Mouse (Mus musculus) neural tube, embryonic 12.5 days (tissue): ENCODE data around the gene Hprt. TPM values are rescaled to one million over a fixed set of nuclear protein-coding genes. Genes with fewer than 3 reads are reported as not detected.

Source experiments
- ATAC-seq: fragments of 200-750 bp; cut with Nextera tagmentation; 2 replicates; pipeline ENCODE4 v1.8.0; 2017; ENCODE audit warnings: low read depth, mild to moderate bottlenecking, moderate TSS enrichment, moderate library complexity; ENCODE audit not compliant: low FRiP score
- H3K27ac ChIP-seq: fragments of 300-500 bp; sonication (generic); 2 replicates; pipeline ENCODE4 v1.5.1; 2016
- H3K27me3 ChIP-seq: fragments of 300-500 bp; sonication (generic); replicated peaks from 2 replicates; pipeline ENCODE4 v1.6.1; 2016; ENCODE audit warnings: mild to moderate bottlenecking
- H3K36me3 ChIP-seq: fragments of 300-500 bp; sonication (generic); 2 replicates; pipeline ENCODE4 v1.6.1; 2016; ENCODE audit warnings: mild to moderate bottlenecking
- H3K4me1 ChIP-seq: fragments of 300-500 bp; sonication (generic); 2 replicates; pipeline ENCODE4 v1.6.1; 2016
- H3K4me2 ChIP-seq: fragments of 300-500 bp; sonication (generic); replicated peaks from 2 replicates; pipeline ENCODE4 v1.6.1; 2016; ENCODE audit warnings: mild to moderate bottlenecking
- H3K4me3 ChIP-seq: fragments of 300-500 bp; sonication (generic); 2 replicates; pipeline ENCODE4 v1.5.1; 2016
- H3K9ac ChIP-seq: fragments of 300-500 bp; sonication (generic); 2 replicates; pipeline ENCODE4 v1.6.1; 2016; ENCODE audit warnings: mild to moderate bottlenecking
- H3K9me3 ChIP-seq: fragments of 300-500 bp; sonication (generic); 2 replicates; pipeline ENCODE4 v1.6.1; 2016; ENCODE audit warnings: mild to moderate bottlenecking
- WGBS: fragments of 180-500 bp; shearing (Covaris S2); methylation state at CpG from one replicate; pipeline ENCODE4 v1.1.7; 2016; 5-methylcytosine and 5-hydroxymethylcytosine counted together
- polyA plus RNA-seq: library from polyadenylated mRNA; unstranded; fragments of >200 nt; fragmentation: Nextera tagmentation; extraction: Ambion mirVana; gene quantifications from 2 replicates; pipeline ENCODE4 v1.2.1, GENCODE M21; 2016

The Hprt gene
- polyA plus RNA-seq, 1 experiment from 2014 or later, result 76.7 TPM

- no peak overlapping the region for H3K9ac ChIP-seq
- H3K36me3 ChIP-seq, result no peaks in the 10 kb centered on the region
- no peak overlapping the region for H3K27ac ChIP-seq
- H3K4me1 ChIP-seq, result no peaks in the 10 kb centered on the region
- no peak overlapping the region for H3K4me2 ChIP-seq
- 52% methylated on average over 2 of the region's 2 CpGs for WGBS
- H3K4me3 ChIP-seq, result no peak overlapping the region
- H3K27me3 ChIP-seq, result no peaks in the 10 kb centered on the region
- H3K9me3 ChIP-seq, result no peaks in the 10 kb centered on the region
- ATAC-seq, result no peak
These were observed 59.0 kb downstream of the Hprt start for GRCm38 (mm10) chrX:53046911-53047310.

- H3K36me3 ChIP-seq, result no peaks in the 10 kb centered on the region
- H3K4me3 ChIP-seq, result no peak overlapping the region
- no peak for ATAC-seq
- H3K9me3 ChIP-seq, result no peaks in the 10 kb centered on the region
- 32% methylated on average over 4 of the region's 4 CpGs for WGBS
- H3K27me3 ChIP-seq, result no peaks in the 10 kb centered on the region
- H3K4me1 ChIP-seq, result no peaks in the 10 kb centered on the region
- no peak overlapping the region for H3K9ac ChIP-seq
- H3K27ac ChIP-seq, result no peak overlapping the region
- H3K4me2 ChIP-seq, result no peak overlapping the region
These were observed 61.3 kb downstream of the Hprt start for GRCm38 (mm10) chrX:53049196-53049595.

GRCm38 (mm10) chrX:53050353-53050752, 62.4 kb downstream of the Hprt start:
- no peak for ATAC-seq
- no peaks in the 10 kb centered on the region for H3K36me3 ChIP-seq
- no peak overlapping the region for H3K9ac ChIP-seq
- no peaks in the 10 kb centered on the region for H3K4me1 ChIP-seq
- WGBS, result 18% methylated on average over 9 of the region's 9 CpGs
- no peak overlapping the region for H3K27ac ChIP-seq
- peak overlapping the region; percentile 9; the same call in 1 of the 2 replicates for H3K4me3 ChIP-seq
- H3K4me2 ChIP-seq, result peak overlapping the region; percentile 50
- H3K9me3 ChIP-seq, result no peaks in the 10 kb centered on the region
- no peaks in the 10 kb centered on the region for H3K27me3 ChIP-seq

- Histone ChIP-seq H3K27ac (no peak overlapping the region), H3K27me3 (no peaks in the 10 kb centered on the region), H3K4me3 (0 out of 2 replicates have a peak overlapping the region, but pooled peaks have one; percentile 7), H3K9me3 (no peaks in the 10 kb centered on the region), H3K9ac (no peak overlapping the region), H3K4me1 (no peaks in the 10 kb centered on the region), H3K4me2 (peak overlapping the region; percentile 36), H3K36me3 (no peaks in the 10 kb centered on the region)
- no peak for ATAC-seq
- 17% methylated on average over 13 of the region's 13 CpGs for WGBS
These were observed 64.9 kb downstream of the Hprt start for GRCm38 (mm10) chrX:53052652-53053500.

DNA sequence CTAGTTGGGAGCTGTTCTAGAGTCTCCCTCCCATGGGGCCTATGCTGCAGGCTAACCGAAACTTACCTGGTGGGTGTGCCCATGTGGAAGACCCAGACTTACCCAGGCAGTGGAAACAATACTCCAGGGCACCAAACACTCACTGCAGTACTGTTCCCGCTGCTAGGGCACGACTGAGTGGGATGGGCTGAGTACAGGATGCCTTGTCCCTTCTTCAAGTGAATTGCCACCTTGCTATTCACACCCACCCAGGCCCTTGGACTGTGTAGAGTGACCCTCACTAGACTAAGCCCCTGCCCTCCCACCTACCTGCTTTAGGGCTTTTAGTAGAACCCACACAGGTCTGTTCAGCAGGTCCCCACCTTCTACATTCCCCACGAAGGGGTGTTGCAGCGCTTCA, 65.9 kb downstream of the Hprt start:
- WGBS, result 62% methylated on average over 5 of the region's 5 CpGs
- Histone ChIP-seq H3K9ac (no peak overlapping the region), H3K4me2 (0 out of 2 replicates have a peak overlapping the region, but pooled peaks have one; percentile 2), H3K9me3 (no peaks in the 10 kb centered on the region), H3K4me1 (no peaks in the 10 kb centered on the region), H3K27ac (no peak overlapping the region), H3K4me3 (no peak overlapping the region), H3K36me3 (no peaks in the 10 kb centered on the region), H3K27me3 (0 out of 2 replicates have a peak, but pooled peaks cover 3% of the 10 kb centered on the region)
- ATAC-seq, result no peak

GRCm38 (mm10) chrX:53055771-53056170, 67.8 kb downstream of the Hprt start:
- Histone ChIP-seq H3K27ac (no peak overlapping the region), H3K4me3 (peak overlapping the region; percentile 46), H3K27me3 (0 out of 2 replicates have a peak, but pooled peaks cover 3% of the 10 kb centered on the region), H3K4me2 (peak overlapping the region; percentile 66), H3K4me1 (no peaks in the 10 kb centered on the region), H3K9me3 (no peaks in the 10 kb centered on the region), H3K9ac (no peak overlapping the region), H3K36me3 (no peaks in the 10 kb centered on the region)
- WGBS, result 14% methylated on average over 9 of the region's 9 CpGs
- no peak for ATAC-seq

DNA sequence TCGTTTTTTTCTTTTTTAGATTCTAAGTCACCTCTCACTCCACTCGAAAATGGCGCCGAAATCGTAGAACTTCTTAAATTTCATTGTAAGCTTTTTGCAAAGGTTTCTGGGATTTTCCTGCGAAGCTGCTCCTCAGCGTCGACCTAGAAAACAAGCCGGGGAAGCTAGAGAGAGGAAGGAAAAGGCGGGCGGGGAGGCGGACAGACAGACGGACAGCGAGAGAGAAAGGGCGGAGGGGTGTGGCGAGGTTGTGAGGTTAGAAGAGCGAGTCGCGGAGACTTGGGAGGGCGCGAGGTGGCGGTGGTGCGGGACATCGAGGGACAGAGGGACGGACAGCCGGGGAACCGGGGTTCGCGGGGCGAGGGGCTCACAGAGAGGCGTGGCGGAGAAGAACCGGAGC, 68.7 kb downstream of the Hprt start:
- Histone ChIP-seq H3K9ac (peak overlapping the region; percentile 64), H3K27me3 (0 out of 2 replicates have a peak, but pooled peaks cover 3% of the 10 kb centered on the region), H3K4me1 (no peaks in the 10 kb centered on the region), H3K27ac (no peak overlapping the region), H3K36me3 (no peaks in the 10 kb centered on the region), H3K4me3 (peak overlapping the region; percentile 46), H3K9me3 (no peaks in the 10 kb centered on the region), H3K4me2 (peak overlapping the region; percentile 66)
- ATAC-seq, result peak; percentile 58; the same call in 1 of the 2 replicates
- 22% methylated on average over 33 of the region's 33 CpGs for WGBS

GRCm38 (mm10) chrX:53057054-53057759, 69.3 kb downstream of the Hprt start:
- ATAC-seq, result peak; percentile 86
- Histone ChIP-seq H3K27me3 (0 out of 2 replicates have a peak, but pooled peaks cover 3% of the 10 kb centered on the region), H3K9ac (peak overlapping the region; percentile 64), H3K4me1 (no peaks in the 10 kb centered on the region), H3K4me3 (peak overlapping the region; percentile 46), H3K4me2 (peak overlapping the region; percentile 66), H3K36me3 (no peaks in the 10 kb centered on the region), H3K27ac (no peak overlapping the region), H3K9me3 (no peaks in the 10 kb centered on the region)
- WGBS, result 15% methylated on average over 42 of the region's 42 CpGs

DNA sequence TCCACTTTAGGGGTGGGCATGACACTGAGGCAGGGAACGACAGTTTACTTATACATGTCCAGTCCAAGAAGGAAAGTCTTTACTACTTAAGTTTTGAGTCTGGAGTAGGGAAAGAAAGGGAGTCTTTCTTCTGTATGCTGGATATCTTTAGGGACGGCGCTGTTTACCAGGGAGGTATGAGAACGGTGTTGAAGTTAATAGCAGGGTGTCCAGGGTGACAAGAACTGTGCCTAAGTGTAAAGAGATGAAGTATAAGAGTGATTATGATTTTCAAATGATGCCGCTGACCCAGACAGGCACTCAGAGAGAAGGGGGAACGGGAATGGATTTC, 69.8 kb downstream of the Hprt start:
- 26% methylated on average over 6 of the region's 6 CpGs for WGBS
- no peak for ATAC-seq
- no peak overlapping the region for H3K4me3 ChIP-seq
- no peak overlapping the region for H3K27ac ChIP-seq
- peak overlapping the region; percentile 66 for H3K4me2 ChIP-seq
- 0 out of 2 replicates have a peak, but pooled peaks cover 3% of the 10 kb centered on the region for H3K27me3 ChIP-seq
- no peaks in the 10 kb centered on the region for H3K9me3 ChIP-seq
- H3K9ac ChIP-seq, result no peak overlapping the region
- no peaks in the 10 kb centered on the region for H3K36me3 ChIP-seq
- no peaks in the 10 kb centered on the region for H3K4me1 ChIP-seq

- peak overlapping the region; percentile 9; the same call in 1 of the 2 replicates for H3K4me3 ChIP-seq
- H3K9ac ChIP-seq, result no peak overlapping the region
- no peak overlapping the region for H3K27ac ChIP-seq
- H3K9me3 ChIP-seq, result no peaks in the 10 kb centered on the region
- 0 out of 2 replicates have a peak, but pooled peaks cover 3% of the 10 kb centered on the region for H3K27me3 ChIP-seq
- no peaks in the 10 kb centered on the region for H3K36me3 ChIP-seq
- H3K4me2 ChIP-seq, result peak overlapping the region; percentile 50
- 17% methylated on average over 33 of the region's 33 CpGs for WGBS
- no peaks in the 10 kb centered on the region for H3K4me1 ChIP-seq
- no peak for ATAC-seq
These were observed 70.7 kb downstream of the Hprt start for GRCm38 (mm10) chrX:53058459-53059280.

DNA sequence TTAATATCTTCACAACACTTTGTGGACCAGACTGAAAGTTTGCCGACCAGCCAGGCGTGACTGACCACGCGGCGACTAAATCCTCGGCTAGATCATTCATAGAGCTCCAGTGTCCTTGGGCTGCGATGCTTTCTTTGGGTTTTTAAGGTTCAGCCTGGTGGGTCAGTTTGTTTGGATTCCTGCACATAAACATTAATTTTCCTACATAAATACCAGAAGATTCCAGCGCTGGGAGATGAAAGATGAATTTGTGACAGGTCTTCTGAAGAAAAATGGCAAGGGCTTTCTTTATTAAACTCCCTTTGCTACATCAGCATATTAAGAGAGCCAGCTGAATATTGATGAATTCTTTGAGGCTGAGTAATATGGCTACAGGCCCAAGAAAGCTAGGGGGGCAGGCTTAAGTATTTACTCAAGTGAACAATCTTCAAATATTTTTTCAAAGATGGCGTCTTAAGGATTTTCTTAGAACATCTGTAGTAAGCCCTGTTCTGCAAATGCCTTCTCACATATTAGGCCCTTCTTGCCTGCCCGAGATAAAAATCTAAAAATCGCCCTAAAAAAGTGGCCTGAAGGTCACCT, 71.6 kb downstream of the Hprt start:
- Histone ChIP-seq H3K4me3 (no peak overlapping the region), H3K9me3 (no peaks in the 10 kb centered on the region), H3K36me3 (no peaks in the 10 kb centered on the region), H3K27ac (no peak overlapping the region), H3K27me3 (0 out of 2 replicates have a peak, but pooled peaks cover 3% of the 10 kb centered on the region), H3K4me1 (no peaks in the 10 kb centered on the region), H3K4me2 (no peak overlapping the region), H3K9ac (no peak overlapping the region)
- 24% methylated on average over 11 of the region's 11 CpGs for WGBS
- no peak for ATAC-seq
